Mouse (Mus musculus): ENCODE results near the gene Wdr72.

- TF ChIP-seq POLR2A (IDR thresholded peaks at IDR 0.05; ENCODE audit: insufficient read depth, low read depth, low read length) (no peak), CTCF (IDR thresholded peaks at IDR 0.05) (no peak), EP300 (IDR thresholded peaks at IDR 0.05; ENCODE audit: insufficient read depth, low read depth, low read length) (no peak)
Measured at GRCm38 (mm10) chr9:74228272-74228671, 118.1 kb downstream of the Wdr72 start.

Measured in heart, adult 2 months (tissue).